Mouse (Mus musculus) heart, embryonic 10.5 days (tissue): ENCODE measurements around the gene Gm36210. TPM values are rescaled to one million over a fixed set of nuclear protein-coding genes. Genes with fewer than 3 reads are reported as not detected.

Source experiments
- polyA plus RNA-seq: library from polyadenylated mRNA; unstranded; fragments of >200 nt; fragmentation: Nextera tagmentation; extraction: Ambion mirVana; gene quantifications from 2 replicates; pipeline ENCODE4 v1.2.1, GENCODE M21; 2016

The Gm36210 gene
- polyA plus RNA-seq, 1 experiment from 2014 or later, result 0.36 TPM

Other genes starting within 250 kb of the Gm36210 start
- gene Ppp6r1, start 247.5 kb downstream of the Gm36210 start, polyA plus RNA-seq, result 8.7 and 16.0 TPM in 2 replicates
- 105 and 118 TPM in 2 replicates for gene Hspbp1, start 221.4 kb downstream of the Gm36210 start, polyA plus RNA-seq
- gene Brsk1, start 215.9 kb downstream of the Gm36210 start, polyA plus RNA-seq, result 0.89 and 1.0 TPM in 2 replicates
- not detected in 2 replicates for gene Tmem150b, start 181.3 kb downstream of the Gm36210 start, polyA plus RNA-seq
- 76.1 and 77.6 TPM in 2 replicates for gene Kmt5c, start 166.4 kb downstream of the Gm36210 start, polyA plus RNA-seq
- gene Cox6b2, start 153.4 kb downstream of the Gm36210 start, polyA plus RNA-seq, result 37.6 and 42.2 TPM in 2 replicates
- gene Fam71e2, start 135.2 kb downstream of the Gm36210 start, polyA plus RNA-seq, result not detected in 2 replicates
- 0.15 and 0.20 TPM in 2 replicates for gene Il11, start 123.7 kb downstream of the Gm36210 start, polyA plus RNA-seq
- gene Tmem190, start 123.6 kb downstream of the Gm36210 start, polyA plus RNA-seq, result 0.34 TPM in 1 of 2 replicates, not detected in the other
- gene Tmem238, start 116.9 kb downstream of the Gm36210 start, polyA plus RNA-seq, result 4.7 and 6.3 TPM in 2 replicates
- gene Rpl28, start 113.6 kb downstream of the Gm36210 start, polyA plus RNA-seq, result 314 and 329 TPM in 2 replicates
- gene Ube2s, start 93.9 kb downstream of the Gm36210 start, polyA plus RNA-seq, result 337 and 447 TPM in 2 replicates
- gene Shisa7, start 61.8 kb downstream of the Gm36210 start, polyA plus RNA-seq, result 0.14 TPM in 1 of 2 replicates, not detected in the other
- gene Isoc2b, start 36.3 kb downstream of the Gm36210 start, polyA plus RNA-seq, result 3.9 TPM in 2 replicates
- gene Isoc2a, start 29.4 kb downstream of the Gm36210 start, polyA plus RNA-seq, result 1.3 TPM in 2 replicates
- 2.9 and 3.5 TPM in 2 replicates for gene Zfp628, start 8.7 kb upstream of the Gm36210 start, polyA plus RNA-seq
- gene Nat14, start 15.5 kb upstream of the Gm36210 start, polyA plus RNA-seq, result 4.3 and 5.5 TPM in 2 replicates
- 1.2 and 1.6 TPM in 2 replicates for gene Ssc5d, start 19.3 kb upstream of the Gm36210 start, polyA plus RNA-seq
- gene Sbk2, start 57.9 kb upstream of the Gm36210 start, polyA plus RNA-seq, result 1.8 and 2.3 TPM in 2 replicates
- gene Sbk3, start 64.7 kb upstream of the Gm36210 start, polyA plus RNA-seq, result 0.39 and 0.43 TPM in 2 replicates
- gene Zfp579, start 89.6 kb upstream of the Gm36210 start, polyA plus RNA-seq, result 21.6 and 29.2 TPM in 2 replicates
- gene Zfp524, start 107.9 kb upstream of the Gm36210 start, polyA plus RNA-seq, result 10.0 and 11.4 TPM in 2 replicates
- 36.1 and 43.5 TPM in 2 replicates for gene Fiz1, start 108.2 kb upstream of the Gm36210 start, polyA plus RNA-seq
- 0.72 TPM in 1 of 2 replicates, not detected in the other for gene Gm44973, start 109.0 kb upstream of the Gm36210 start, polyA plus RNA-seq
- gene Zfp865, start 113.9 kb upstream of the Gm36210 start, polyA plus RNA-seq, result 3.8 and 4.4 TPM in 2 replicates
- 1.4 and 4.7 TPM in 2 replicates for gene Ccdc106, start 114.0 kb upstream of the Gm36210 start, polyA plus RNA-seq
- gene 4632433K11Rik, start 127.6 kb upstream of the Gm36210 start, polyA plus RNA-seq, result not detected in 2 replicates
- gene Zfp784, start 131.9 kb upstream of the Gm36210 start, polyA plus RNA-seq, result 3.9 and 4.5 TPM in 2 replicates
- gene Zfp580, start 145.0 kb upstream of the Gm36210 start, polyA plus RNA-seq, result 17.6 and 21.4 TPM in 2 replicates
- gene U2af2, start 155.6 kb upstream of the Gm36210 start, polyA plus RNA-seq, result 107 and 121 TPM in 2 replicates
- 53.8 and 57.3 TPM in 2 replicates for gene Epn1, start 173.7 kb upstream of the Gm36210 start, polyA plus RNA-seq
- gene Rfpl4, start 210.4 kb upstream of the Gm36210 start, polyA plus RNA-seq, result not detected in 2 replicates
- 0.88 and 1.9 TPM in 2 replicates for gene Rasl2-9, start 219.4 kb upstream of the Gm36210 start, polyA plus RNA-seq
- gene Vmn1r55, start 243.2 kb upstream of the Gm36210 start, polyA plus RNA-seq, result not detected in 2 replicates